Mouse (Mus musculus) cerebellum, adult 2 months (tissue): ENCODE results near the gene Pms1. TPM values are rescaled to one million over a fixed set of nuclear protein-coding genes. Genes with fewer than 3 reads are reported as not detected.
"Not testable (repeated sequence)": the region's sequence is repeated elsewhere in the genome, so short reads cannot be mapped to it uniquely, and the experiment has no call there.

Source experiments
- DNase-seq, 2 experiments: peaks; one replicate each; pipeline ENCODE4 v3.0.0; 2021
- H3K27ac ChIP-seq: fragments of 200-500 bp; 2 replicates; pipeline ENCODE4 v1.5.1; 2012; ENCODE audit warnings: low read length, control low read depth, inconsistent platforms; ENCODE audit not compliant: insufficient read depth
- H3K27me3 ChIP-seq: fragments of 200-500 bp; 2 replicates; pipeline ENCODE4 v1.6.1; 2012; ENCODE audit warnings: inconsistent platforms, mild to moderate bottlenecking, low read length, moderate library complexity; ENCODE audit not compliant: control insufficient read depth, insufficient read depth
- H3K4me1 ChIP-seq: fragments of 200-500 bp; 2 replicates; pipeline ENCODE4 v1.6.1; 2011; ENCODE audit warnings: low read length; ENCODE audit not compliant: control insufficient read depth, insufficient read depth
- H3K4me3 ChIP-seq: fragments of 200-500 bp; replicated peaks from 2 replicates; pipeline ENCODE3; 2011; ENCODE audit warnings: mild to moderate bottlenecking, low read depth, low read length, control low read depth; ENCODE audit not compliant: insufficient read depth
- CTCF ChIP-seq: fragments of 200-500 bp; IDR thresholded peaks from 2 replicates; pipeline ENCODE4 v1.5.1; 2011; ENCODE audit warnings: low read depth, mild to moderate bottlenecking, control low read depth, low read length, moderate library complexity, borderline replicate concordance; ENCODE audit not compliant: insufficient read depth
- POLR2A ChIP-seq: fragments of 200-500 bp; IDR thresholded peaks from 2 replicates; pipeline ENCODE4 v1.6.1; 2011; ENCODE audit warnings: low read length, control low read depth, borderline replicate concordance; ENCODE audit not compliant: insufficient read depth
- WGBS: fragments of 180-500 bp; shearing (Covaris S2); methylation state at CpG from one replicate; pipeline ENCODE4 v1.1.7; 2018; 5-methylcytosine and 5-hydroxymethylcytosine counted together
- polyA plus RNA-seq: library from polyadenylated mRNA; depleted of rRNA; stranded (reverse); fragments of >200 nt; gene quantifications from 2 replicates; pipeline ENCODE4 v1.2.3, GENCODE M21; 2012; rRNA removed

Gene Pms1
- polyA plus RNA-seq, result 10.4 and 13.9 TPM in 2 replicates

- Histone ChIP-seq H3K4me1 (peaks cover 4% of the 10 kb centered on the region; the same call in 1 of the 2 replicates), H3K4me3 (peak within 1 kb of the TSS; percentile 71), H3K27ac (peak within 1 kb of the TSS; percentile 76), H3K27me3 (no peaks in the 10 kb centered on the region)
- DNase-seq, result peak; percentile 96 to 98
- WGBS, result 1% methylated on average over 66 of the region's 66 CpGs
- peak; percentile 96 for TF ChIP-seq POLR2A
- TF ChIP-seq CTCF, result no peak
Measured at GRCm38 (mm10) chr1:53296581-53297383, at the start of gene Pms1, which contains the start of the genes Ormdl1 and Gm28778. Pms1 (minus strand) TSS chr1:53297018. Ormdl1 (plus strand) TSS chr1:53297095. Gm28778 (plus strand) TSS chr1:53297111.

DNA sequence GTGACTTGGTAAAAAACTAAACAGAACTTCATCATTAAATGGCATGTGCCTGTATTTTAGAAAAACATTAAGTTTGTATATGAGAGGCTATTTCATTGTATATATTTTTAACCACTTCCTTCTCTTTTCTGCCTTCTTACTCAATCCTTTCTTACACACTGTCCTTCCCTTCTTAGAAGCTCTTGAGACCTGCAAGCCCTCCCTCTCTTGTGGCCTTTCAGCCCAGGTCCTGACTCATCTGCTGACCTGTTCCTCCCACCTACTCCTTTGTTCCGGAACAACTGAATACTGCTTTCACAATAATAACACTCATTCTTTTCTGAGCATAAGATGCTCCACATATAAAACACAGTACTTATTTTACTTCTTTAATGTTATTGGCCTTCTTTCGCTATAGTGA is 44.3 kb upstream of the Pms1 start:
- Histone ChIP-seq H3K27ac (no peak overlapping the region), H3K27me3 (no peaks in the 10 kb centered on the region), H3K4me3 (no peak overlapping the region), H3K4me1 (no peaks in the 10 kb centered on the region)
- DNase-seq, result no peak
- WGBS, result 98% methylated on average over 2 of the region's 2 CpGs
- TF ChIP-seq CTCF (no peak), POLR2A (no peak)

GRCm38 (mm10) chr1:53337403-53337802 is 40.6 kb upstream of the Pms1 start:
- DNase-seq, H3K4me3 ChIP-seq, H3K27me3 ChIP-seq, H3K4me1 ChIP-seq, H3K27ac ChIP-seq: not testable (repeated sequence)
- 56% methylated on average over 2 of the region's 2 CpGs for WGBS

DNA sequence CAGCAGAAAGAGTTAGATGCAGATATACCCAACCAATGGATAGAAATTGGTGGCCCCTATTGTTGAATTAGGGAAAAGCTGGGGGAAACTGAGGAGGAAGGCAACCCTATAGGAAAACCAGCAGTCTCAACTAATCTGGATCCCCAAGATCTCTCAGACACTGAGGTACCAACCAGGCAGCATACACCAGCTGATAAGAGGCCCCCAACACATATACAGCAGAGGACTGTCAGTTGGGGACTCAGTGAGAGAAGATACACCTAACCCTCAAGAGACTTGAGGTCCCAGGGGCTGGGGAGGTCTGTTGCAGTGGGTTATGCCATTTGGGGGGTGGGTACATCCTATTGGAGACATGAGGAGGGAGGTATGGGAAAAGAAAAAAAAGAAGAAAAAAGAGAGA is 38.6 kb upstream of the Pms1 start:
- H3K27ac ChIP-seq, result no peak overlapping the region
- no peaks in the 10 kb centered on the region for H3K27me3 ChIP-seq
- TF ChIP-seq CTCF (no peak), POLR2A (no peak)
- no peak overlapping the region for H3K4me3 ChIP-seq
- H3K4me1 ChIP-seq, result no peaks in the 10 kb centered on the region
- no peak for DNase-seq

- not testable (repeated sequence) for H3K4me3 ChIP-seq, H3K4me1 ChIP-seq, H3K27ac ChIP-seq, H3K27me3 ChIP-seq, DNase-seq
- WGBS, result 85% methylated on average over 5 of the region's 5 CpGs
Measured at GRCm38 (mm10) chr1:53333527-53333926, 36.7 kb upstream of the Pms1 start.

- DNase-seq, result no peak
- WGBS, result 92% methylated on average over 5 of the region's 5 CpGs
Measured at GRCm38 (mm10) chr1:53324827-53325494, 28.1 kb upstream of the Pms1 start.

GRCm38 (mm10) chr1:53324277-53324676 is 27.5 kb upstream of the Pms1 start:
- no peaks in the 10 kb centered on the region for H3K4me1 ChIP-seq
- no peak for DNase-seq
- no peak overlapping the region for H3K27ac ChIP-seq
- no peak overlapping the region for H3K4me3 ChIP-seq
- H3K27me3 ChIP-seq, result no peaks in the 10 kb centered on the region
- TF ChIP-seq CTCF (no peak), POLR2A (no peak)
- WGBS, result 98% methylated on average over 1 of the region's 1 CpGs

More at GRCm38 (mm10) chr1:53324827-53325494, 28.1 kb upstream of the Pms1 start:
- Histone ChIP-seq H3K27ac (no peak overlapping the region), H3K4me3 (no peak overlapping the region), H3K4me1 (no peaks in the 10 kb centered on the region), H3K27me3 (no peaks in the 10 kb centered on the region)
- TF ChIP-seq POLR2A, result no peak
- TF ChIP-seq CTCF, result no peak

DNA sequence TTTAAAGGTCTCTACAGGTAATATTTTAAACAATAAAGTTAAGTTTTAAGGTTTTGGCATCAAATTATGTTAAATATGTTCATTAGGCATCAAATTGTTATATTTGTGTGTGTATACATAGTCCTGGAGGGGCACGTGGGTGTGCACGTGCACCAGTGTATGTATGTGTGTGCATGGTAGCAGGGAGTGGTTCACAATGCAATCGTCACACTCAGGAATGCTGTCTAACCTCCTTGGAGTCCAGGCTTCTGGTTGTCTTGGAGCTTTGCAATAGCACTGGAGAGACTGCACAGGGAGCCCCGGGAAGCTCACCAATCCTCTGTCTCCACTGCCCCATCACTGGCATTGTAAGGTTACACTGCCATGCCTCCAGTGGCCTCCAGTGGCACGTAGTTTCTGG is 26.4 kb upstream of the Pms1 start:
- H3K27ac ChIP-seq, result no peak overlapping the region

More for the DNA sequence above, 26.4 kb upstream of the Pms1 start:
- WGBS, result 94% methylated on average over 5 of the region's 5 CpGs
- Histone ChIP-seq H3K27me3 (no peaks in the 10 kb centered on the region), H3K4me3 (no peak overlapping the region), H3K4me1 (no peaks in the 10 kb centered on the region)
- DNase-seq, result no peak
- no peak for TF ChIP-seq POLR2A
- TF ChIP-seq CTCF, result no peak
